Mouse (Mus musculus) olfactory bulb, adult 2 months (tissue): ENCODE data around the gene Cops9. TPM values are rescaled to one million over a fixed set of nuclear protein-coding genes. Genes with fewer than 3 reads are reported as not detected.
A peak's percentile ranks its signal among the peaks of the same experiment; 100 is the strongest.

Experiments
- H3K27ac ChIP-seq: fragments of 200-500 bp; 2 replicates; pipeline ENCODE4 v1.5.1; 2012; ENCODE audit warnings: low read depth, low read length; ENCODE audit not compliant: insufficient read depth
- H3K4me1 ChIP-seq: fragments of 200-500 bp; 2 replicates; pipeline ENCODE4 v1.6.1; 2012; ENCODE audit warnings: low read length; ENCODE audit not compliant: control insufficient read depth, insufficient read depth
- H3K4me3 ChIP-seq: fragments of 200-500 bp; 2 replicates; pipeline ENCODE4 v1.5.1; 2012; ENCODE audit warnings: mild to moderate bottlenecking, low read depth, low read length, moderate library complexity; ENCODE audit not compliant: insufficient read depth
- CTCF ChIP-seq: fragments of 200-500 bp; IDR thresholded peaks from 2 replicates; pipeline ENCODE4 v1.5.1; 2012; ENCODE audit warnings: low read depth, mild to moderate bottlenecking, low read length, moderate library complexity; ENCODE audit not compliant: insufficient read depth
- POLR2A ChIP-seq: fragments of 200-500 bp; IDR thresholded peaks from 2 replicates; pipeline ENCODE4 v1.6.1; 2012; ENCODE audit warnings: mild to moderate bottlenecking, low read depth, low read length, moderate library complexity; ENCODE audit not compliant: insufficient read depth
- WGBS: fragments of 180-500 bp; shearing (Covaris S2); methylation state at CpG from one replicate; pipeline ENCODE4 v1.1.7; 2018; 5-methylcytosine and 5-hydroxymethylcytosine counted together
- polyA plus RNA-seq: library from polyadenylated mRNA; stranded (reverse); fragments of >200 nt; gene quantifications from 2 replicates; pipeline ENCODE4 v1.2.4, GENCODE M21; 2012; ENCODE audit warnings: low replicate concordance; ENCODE audit not compliant: missing spikeins, insufficient read depth, insufficient read length

Gene Cops9
- polyA plus RNA-seq, 1 experiment = not detected

- 32% methylated on average over 4 of the region's 4 CpGs for WGBS
- Histone ChIP-seq H3K4me1 (no peaks in the 10 kb centered on the region), H3K27ac (no peak overlapping the region), H3K4me3 (no peak overlapping the region)
- TF ChIP-seq POLR2A = no peak
- no peak for TF ChIP-seq CTCF
These were observed 13.6 kb downstream of the Cops9 start for GRCm38 (mm10) chr1:92628227-92628626.

- 58% methylated on average over 4 of the region's 4 CpGs for WGBS
- no peak overlapping the region for H3K4me3 ChIP-seq
- no peaks in the 10 kb centered on the region for H3K4me1 ChIP-seq
- no peak for TF ChIP-seq CTCF
- no peak for TF ChIP-seq POLR2A
- no peak overlapping the region for H3K27ac ChIP-seq
These were observed 23.4 kb downstream of the Cops9 start for GRCm38 (mm10) chr1:92618360-92618759.

GRCm38 (mm10) chr1:92617488-92617887 lies 24.3 kb downstream of the Cops9 start, which contains the start of gene Olfr12:
Gene Olfr12 (plus strand): TSS chr1:92617788.
- 78% methylated on average over 2 of the region's 2 CpGs for WGBS
- H3K4me3 ChIP-seq = no peak within 1 kb of the TSS
- no peak for TF ChIP-seq POLR2A
- no peak for TF ChIP-seq CTCF

GRCm38 (mm10) chr1:92616046-92616445 lies 25.7 kb downstream of the Cops9 start:
- Histone ChIP-seq H3K4me3 (no peak overlapping the region), H3K27ac (no peak overlapping the region), H3K4me1 (no peaks in the 10 kb centered on the region)
- WGBS = 24% methylated on average over 1 of the region's 1 CpGs
- TF ChIP-seq CTCF (no peak), POLR2A (no peak)

More at GRCm38 (mm10) chr1:92617488-92617887, 24.3 kb downstream of the Cops9 start, which contains the start of gene Olfr12:
- Histone ChIP-seq H3K27ac (no peak within 1 kb of the TSS), H3K4me1 (no peaks in the 10 kb centered on the region)

- Histone ChIP-seq H3K27ac (no peak overlapping the region), H3K4me3 (no peak overlapping the region), H3K4me1 (no peaks in the 10 kb centered on the region)
- TF ChIP-seq POLR2A (no peak), CTCF (no peak)
- WGBS = 8% methylated on average over 1 of the region's 1 CpGs
These were observed 27.3 kb downstream of the Cops9 start for GRCm38 (mm10) chr1:92614516-92614915.

- TF ChIP-seq CTCF (no peak), POLR2A (no peak)
- WGBS = 37% methylated on average over 4 of the region's 4 CpGs
- H3K4me3 ChIP-seq = no peak overlapping the region
- H3K27ac ChIP-seq = no peak overlapping the region
- no peaks in the 10 kb centered on the region for H3K4me1 ChIP-seq
These were observed 28.6 kb downstream of the Cops9 start for GRCm38 (mm10) chr1:92613175-92613574.

GRCm38 (mm10) chr1:92611008-92611407 lies 30.8 kb downstream of the Cops9 start:
- no peak overlapping the region for H3K27ac ChIP-seq
- TF ChIP-seq CTCF (peak; percentile 36; the same call in 1 of the 2 replicates), POLR2A (no peak)
- 5% methylated on average over 5 of the region's 5 CpGs for WGBS
- no peaks in the 10 kb centered on the region for H3K4me1 ChIP-seq
- no peak overlapping the region for H3K4me3 ChIP-seq

GRCm38 (mm10) chr1:92607711-92608110 lies 34.1 kb downstream of the Cops9 start:
- 81% methylated on average over 4 of the region's 4 CpGs for WGBS
- Histone ChIP-seq H3K27ac (no peak overlapping the region), H3K4me3 (no peak overlapping the region), H3K4me1 (no peaks in the 10 kb centered on the region)
- TF ChIP-seq POLR2A = no peak
- TF ChIP-seq CTCF = no peak

- no peaks in the 10 kb centered on the region for H3K4me1 ChIP-seq
- no peak within 1 kb of the TSS for H3K4me3 ChIP-seq
- 93% methylated on average over 1 of the region's 1 CpGs for WGBS
- H3K27ac ChIP-seq = no peak within 1 kb of the TSS
- TF ChIP-seq CTCF = no peak
- no peak for TF ChIP-seq POLR2A
These were observed 36.3 kb downstream of the Cops9 start, which contains the start of gene Olfr1410 for GRCm38 (mm10) chr1:92605482-92605881. Gene Olfr1410 (plus strand): TSS chr1:92605782.

GRCm38 (mm10) chr1:92596019-92596418 lies 45.8 kb downstream of the Cops9 start:
- no peak for TF ChIP-seq POLR2A
- no peak for TF ChIP-seq CTCF
- H3K27ac ChIP-seq = no peak overlapping the region
- no peak overlapping the region for H3K4me3 ChIP-seq
- WGBS = 92% methylated on average over 3 of the region's 3 CpGs
- no peaks in the 10 kb centered on the region for H3K4me1 ChIP-seq
